Mouse (Mus musculus) thymus, postnatal 14 days (tissue): Measurements from ENCODE around the gene Prex1.
"Not testable (repeated sequence)": the region's sequence is repeated elsewhere in the genome, so short reads cannot be mapped to it uniquely, and the experiment has no call there.

Experiments used
- DNase-seq: peaks from one replicate; pipeline ENCODE4 v3.0.0; 2021

The Prex1 gene

DNA sequence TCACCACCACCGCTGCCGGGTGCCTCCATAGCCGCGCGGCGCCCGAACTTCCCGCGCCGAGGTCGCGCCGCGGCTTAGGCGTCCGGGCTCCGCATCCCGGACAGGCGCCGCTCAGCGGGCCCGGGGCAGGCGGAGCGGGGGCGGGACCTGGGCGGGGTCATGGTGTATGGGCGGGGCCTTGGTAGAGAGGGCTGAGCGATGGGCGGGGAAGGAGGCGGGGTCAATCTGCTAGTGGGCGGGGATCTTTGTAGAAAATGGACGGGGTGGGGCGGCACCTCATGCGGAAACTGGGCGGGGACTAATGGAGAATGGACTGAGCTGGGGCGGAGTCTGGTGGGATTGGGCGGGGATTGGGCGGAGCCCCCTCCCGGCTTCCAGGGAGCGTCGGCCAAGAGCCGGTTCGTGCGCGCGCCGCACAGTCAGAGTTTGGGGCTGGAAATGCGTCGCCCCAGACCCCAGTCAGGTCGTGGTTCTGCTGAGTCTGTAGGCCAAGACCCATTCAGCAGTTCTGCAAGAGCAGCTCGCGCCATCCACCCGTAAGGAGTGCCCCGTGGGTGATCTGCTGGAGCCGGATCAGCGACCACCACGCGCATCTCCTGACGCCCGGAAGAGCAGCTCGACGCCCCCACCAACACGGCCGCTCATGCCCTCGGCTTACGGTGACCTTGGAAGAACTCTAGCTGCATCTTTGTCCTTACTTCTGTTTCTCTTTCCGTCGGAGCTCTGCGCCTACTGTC is at the start of gene Prex1:
Gene Prex1, minus strand, starts transcription at position 143 of the 737 bp plus-strand sequence.
- DNase-seq = peak; percentile 100

DNA sequence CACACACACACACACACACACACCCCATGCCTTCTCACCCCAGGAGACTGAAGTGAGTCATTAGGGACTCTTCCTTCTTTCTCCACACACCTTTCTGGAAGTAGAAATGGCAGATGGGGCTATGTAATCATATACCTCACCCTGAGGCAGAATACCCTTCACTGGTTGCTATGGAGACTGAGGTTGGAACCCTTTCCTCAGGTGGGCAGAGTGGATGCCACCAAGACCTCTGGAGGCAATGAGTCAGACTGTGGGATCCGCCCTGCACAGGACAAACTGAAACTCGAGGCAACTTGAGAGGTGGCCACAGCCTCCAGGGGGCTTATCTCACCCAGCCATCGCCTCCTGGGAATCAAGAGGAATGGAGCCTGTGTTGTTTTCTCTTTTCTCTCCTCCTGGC is 44.3 kb upstream of the Prex1 start:
- no peak for DNase-seq

DNA sequence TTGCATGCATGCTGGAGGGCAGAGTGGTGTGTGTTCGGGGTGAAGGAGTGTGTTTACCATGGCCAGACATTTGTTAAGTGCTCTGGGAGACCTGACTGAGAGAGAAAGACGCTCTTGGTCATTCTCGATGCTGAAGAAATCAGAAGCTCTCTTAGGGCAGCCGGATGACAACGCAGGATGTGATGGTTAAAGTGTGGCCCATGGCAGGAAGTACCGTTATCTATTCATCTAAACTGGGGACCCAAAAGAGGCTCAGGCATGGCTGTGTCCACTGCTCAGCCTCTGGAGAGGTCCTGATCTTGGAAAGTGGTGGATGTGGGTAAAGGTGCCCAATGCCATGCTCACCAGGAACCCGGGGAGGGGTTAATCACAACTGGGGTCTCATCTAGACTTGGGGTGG is 41.1 kb upstream of the Prex1 start:
- no peak for DNase-seq

DNA sequence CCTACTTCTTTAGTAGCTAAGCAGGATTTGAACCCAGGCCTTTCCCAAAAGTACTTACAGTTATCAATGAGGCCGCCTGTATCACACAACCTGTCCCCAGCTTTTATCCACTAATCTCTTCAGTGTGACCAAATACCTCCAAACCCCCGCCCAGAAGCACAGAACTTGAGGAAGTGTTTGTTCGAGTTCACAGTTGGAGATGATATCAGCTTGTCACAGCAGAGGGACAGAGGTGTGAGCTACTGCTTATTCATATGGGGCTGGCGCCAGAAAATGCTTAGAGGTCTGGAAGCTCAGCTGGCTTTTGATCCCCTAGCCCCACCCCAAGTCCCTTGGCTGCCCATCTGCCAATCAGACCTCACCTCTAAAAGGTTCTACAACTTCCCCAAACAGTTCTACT is 40.6 kb upstream of the Prex1 start:
- DNase-seq = no peak

DNA sequence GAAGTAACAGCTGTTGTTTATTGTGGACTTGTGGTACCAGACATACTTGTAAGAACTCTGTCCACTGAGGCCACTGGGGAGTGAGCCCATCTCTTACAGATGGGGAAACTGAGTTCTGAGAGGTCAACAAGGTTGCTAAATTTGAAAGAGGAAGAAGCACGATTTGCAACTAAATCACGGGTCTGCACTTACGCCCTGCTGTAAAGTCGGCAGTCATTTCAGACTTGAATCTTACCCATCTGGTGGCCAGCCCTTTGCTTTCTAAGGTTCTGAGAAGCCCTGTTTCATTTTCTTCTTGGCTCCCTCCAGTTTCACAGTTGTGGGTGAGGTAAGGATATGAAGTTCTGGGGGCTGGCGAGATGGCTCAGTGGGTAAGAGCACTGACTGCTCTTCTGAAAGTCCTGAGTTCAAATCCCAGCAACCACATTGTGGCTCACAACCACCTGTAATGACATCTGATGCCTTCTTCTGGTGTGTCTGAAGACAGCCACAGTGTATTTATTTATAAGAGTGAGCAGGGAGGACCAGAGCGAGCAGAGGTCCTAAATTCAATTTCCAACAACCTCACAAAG is 37.1 kb upstream of the Prex1 start:
- DNase-seq = no peak

DNA sequence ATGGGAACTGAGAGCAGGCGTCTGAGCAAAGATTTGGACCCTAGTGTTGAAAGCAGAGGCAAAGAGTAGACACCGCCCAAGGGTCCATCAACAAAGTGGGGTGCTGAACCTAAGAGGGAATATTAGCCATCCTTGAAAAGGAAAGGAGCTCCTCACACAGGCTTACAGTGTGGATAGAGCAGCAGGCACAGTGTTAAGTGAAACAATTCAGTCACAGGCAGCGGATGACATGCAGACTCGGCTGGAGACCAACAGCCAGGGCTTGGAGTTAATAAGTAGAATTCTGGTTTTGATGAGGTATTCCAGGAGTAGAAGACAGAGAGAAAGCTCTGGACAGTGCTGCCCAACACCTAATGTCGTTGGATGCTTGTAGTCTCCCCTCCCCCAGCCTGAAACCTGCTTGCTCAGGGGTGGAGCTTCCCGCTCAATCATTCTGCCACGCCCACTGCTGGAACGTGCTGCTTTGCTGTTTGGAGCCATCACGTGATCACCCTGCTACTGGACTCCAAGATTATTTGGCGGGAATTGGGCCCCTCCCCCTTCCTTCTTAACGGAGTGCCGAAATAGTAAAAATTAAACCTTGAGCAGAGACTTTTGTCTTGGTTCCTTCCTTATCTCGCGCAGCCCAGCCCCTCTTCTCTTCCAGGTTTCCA is 32.8 kb upstream of the Prex1 start:
- DNase-seq = peak; percentile 42

DNA sequence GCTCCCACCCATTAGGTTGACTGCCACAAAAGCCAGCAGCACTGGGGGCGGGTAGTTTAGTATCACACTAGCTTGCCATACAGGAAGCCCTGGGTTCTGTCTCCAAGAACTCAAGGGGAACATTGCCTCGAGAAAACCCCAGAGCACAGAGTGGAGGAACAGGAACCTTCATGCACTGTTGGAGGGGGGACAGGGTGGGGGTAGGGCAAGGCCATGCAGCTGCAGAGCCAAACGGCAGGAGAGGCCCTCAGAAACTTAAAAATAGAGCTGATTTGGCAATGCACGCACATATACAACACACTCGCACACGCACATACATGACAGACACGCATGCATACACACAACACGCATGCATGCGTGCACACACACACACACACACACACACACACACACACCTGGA is 32.2 kb upstream of the Prex1 start:
- DNase-seq = peak; percentile 81

DNA sequence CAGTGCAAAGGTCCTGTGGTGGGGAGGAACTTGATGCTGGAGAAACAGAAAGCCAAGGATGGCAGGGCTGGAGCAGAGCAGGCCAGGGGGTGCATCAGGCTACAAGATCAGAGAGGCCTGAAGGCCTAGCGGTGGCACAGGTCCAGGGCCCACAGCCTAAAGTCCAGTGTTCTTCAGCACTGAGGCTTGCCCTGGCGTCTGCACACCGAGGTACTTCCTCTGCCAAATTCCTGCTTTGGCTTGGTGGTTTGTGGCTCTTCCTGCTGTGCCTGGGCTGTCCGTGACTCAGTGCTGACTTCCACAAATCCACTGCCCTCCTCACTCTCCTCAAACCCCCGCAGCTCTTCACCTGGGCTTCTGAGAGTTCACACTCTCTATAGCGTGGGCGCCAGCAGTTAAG is 30.8 kb upstream of the Prex1 start:
- DNase-seq = no peak

DNA sequence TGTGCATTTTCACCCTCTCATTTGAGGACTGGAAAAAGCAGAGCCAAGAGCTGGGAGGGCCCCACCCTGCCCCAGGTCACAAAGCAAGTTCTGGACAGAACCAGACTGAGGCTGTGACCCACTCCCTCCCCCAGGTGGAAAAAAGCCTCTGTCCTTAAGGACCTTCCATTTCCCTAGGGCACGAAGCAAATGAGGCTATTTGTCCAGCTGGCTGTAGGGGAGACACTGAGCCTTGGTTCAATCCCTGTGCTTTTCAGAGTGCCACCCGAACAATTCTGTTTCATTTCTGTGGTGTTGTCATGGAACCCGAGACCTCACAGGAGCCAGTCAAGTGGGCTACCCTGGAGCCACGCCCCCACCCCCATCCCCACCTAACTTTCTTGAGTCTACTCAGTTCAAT is 29.9 kb upstream of the Prex1 start:
- DNase-seq = no peak

DNA sequence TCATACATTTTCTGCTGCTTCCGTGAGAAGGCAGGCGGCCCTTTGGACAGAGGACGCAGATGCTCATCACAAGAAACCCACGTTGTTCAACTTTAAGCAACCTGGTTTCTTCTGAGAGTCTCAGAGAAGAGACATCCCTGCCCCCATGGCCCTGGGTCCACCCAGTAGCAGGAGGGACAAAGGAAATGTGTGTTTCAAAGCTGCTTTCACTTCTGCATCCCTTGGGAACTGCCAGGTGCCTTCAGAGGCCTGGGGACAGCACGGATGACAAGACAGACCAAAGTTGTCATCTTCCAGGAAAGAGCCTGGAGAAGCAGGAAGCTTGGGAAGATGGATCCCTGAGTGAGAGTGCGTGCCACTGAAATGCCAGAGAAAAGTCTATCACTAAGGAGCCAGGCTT is 27.8 kb upstream of the Prex1 start:
- DNase-seq = no peak

DNA sequence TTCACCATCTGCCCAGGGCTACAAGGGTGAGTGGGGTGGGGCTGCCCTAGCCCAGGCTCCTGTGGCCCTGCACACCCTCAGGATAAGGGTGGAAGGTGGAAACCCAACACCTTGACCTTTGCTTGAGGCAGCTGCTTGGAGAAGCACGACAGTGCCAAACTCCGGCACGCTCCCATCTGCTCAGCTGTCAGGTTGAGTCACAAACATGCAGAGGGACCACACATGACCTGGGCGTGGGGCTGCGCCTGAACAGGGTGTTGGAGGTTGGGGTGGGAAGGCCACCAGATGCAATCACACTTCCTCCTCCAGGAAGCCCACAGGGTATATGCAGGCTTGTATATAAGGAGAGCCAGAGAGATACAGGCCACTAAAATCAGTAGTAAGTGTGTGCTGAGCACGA is 26.8 kb upstream of the Prex1 start:
- no peak for DNase-seq

DNA sequence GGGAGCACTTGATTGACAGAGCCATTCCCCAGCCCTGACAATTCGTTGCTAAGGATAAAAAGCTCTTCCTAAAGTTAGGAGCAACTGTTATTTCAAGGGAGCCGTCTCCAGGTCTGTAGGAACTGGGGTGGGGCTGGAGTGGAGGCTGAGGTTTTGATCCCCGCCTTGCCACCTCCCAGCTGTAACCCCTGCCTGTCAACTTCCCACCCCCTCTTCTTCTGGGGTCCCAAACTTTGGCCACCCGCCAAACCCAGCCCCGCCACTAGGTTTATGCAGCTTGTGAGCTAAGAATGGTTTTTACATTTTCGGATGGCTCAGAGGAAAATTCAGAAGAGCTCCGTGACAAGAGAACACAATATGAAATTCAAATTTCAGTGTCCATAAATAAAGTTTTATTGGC is 23.7 kb upstream of the Prex1 start:
- no peak for DNase-seq

DNA sequence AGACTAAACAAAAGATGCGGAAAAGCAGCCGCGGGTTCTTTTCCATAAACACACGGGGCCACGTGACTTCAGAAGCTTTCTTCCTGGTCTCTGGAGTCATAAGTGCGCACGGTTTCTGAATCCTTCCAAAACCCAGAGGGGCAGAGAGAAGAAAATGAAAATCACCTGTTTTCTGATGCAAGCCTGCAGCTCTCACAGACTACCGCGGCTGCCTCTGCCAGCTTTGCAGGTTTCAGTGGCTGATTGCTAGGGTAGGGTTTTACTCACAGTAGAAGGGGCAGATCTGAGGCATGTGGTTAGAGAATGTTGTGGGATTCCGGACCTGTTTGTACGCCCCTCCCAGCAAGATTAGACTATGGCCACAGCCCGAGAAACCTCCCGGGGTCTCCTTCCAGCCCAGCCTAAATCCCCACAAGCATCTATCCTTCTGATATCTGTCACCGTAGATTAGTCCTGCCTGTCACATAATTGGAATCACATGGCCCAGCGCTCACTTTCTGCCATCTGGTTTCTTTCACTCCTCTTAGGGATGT is 21.9 kb upstream of the Prex1 start:
- no peak for DNase-seq

DNA sequence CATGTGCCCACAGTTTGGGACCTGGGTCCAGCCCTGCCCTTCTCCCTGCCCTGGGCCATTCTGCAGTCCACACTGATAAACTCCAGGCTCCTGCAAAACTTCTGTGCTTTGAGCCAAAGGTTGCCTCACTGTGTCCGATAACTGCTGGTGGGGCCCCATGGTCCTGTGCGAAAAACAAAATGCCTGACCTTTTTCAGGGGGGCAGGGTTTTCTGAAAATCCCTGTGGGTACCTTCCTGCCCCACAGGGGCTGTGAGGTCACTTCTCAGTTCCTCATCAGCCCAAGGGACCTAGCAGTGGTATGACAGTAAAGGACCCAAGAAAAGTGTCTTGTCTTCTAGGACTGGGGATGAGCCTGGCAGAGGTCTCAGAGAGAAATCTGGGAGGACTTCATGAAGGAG is 19.2 kb upstream of the Prex1 start:
- no peak for DNase-seq

DNA sequence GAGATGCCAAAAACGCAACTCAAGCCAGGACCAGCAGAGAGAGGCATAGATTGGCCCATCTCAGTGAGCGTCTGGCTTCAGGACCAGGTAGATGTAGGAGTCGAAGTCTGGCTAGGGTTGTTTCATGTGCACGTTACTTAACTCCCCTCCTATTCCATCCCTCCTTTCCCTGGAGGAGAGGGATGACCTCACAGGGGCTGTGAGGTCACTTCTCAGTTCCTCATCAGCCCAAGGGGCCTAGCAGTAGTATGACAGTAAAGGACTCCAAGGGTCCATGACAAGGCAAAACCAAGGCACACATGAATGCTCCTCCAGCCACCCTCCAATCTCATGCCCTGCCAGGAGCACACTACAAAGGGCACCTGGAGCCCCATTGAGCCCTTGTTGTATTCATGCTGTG is 18.5 kb upstream of the Prex1 start:
- DNase-seq = no peak

DNA sequence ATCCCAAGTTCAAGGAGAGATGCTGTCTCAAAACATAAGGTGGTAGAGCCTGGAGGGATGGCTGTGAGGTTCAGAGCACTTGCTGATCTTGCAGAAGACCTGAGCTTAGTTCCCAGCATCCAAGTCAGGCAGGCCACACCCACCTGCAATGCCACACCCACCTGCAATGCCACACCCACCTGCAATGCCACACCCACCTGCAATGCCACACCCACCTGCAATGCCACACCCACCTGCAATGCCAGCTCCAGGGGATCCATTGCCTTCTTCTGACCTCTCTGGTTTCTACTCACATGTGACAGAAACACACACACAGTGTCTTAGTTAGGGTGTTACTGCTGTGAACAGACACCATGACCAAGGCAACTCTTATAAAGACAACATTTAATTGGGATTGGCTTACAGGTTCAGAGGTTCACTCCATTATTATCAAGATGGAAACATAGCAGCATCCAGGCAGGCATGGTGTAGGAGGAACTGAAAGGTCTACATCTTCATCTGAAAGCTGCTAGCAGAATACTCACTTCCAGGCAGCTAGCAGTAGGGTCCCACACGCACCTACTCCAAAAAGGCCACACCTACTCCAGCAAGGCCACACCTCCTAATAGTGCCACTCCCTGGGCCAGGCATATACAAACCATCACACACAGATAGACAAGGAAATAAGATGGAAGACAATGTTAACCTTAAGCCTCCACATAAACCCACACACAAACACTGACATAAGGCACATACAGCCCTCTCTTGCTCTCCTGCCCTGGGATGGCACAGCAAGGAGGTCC is 17.7 kb upstream of the Prex1 start:
- DNase-seq = not testable (repeated sequence)

DNA sequence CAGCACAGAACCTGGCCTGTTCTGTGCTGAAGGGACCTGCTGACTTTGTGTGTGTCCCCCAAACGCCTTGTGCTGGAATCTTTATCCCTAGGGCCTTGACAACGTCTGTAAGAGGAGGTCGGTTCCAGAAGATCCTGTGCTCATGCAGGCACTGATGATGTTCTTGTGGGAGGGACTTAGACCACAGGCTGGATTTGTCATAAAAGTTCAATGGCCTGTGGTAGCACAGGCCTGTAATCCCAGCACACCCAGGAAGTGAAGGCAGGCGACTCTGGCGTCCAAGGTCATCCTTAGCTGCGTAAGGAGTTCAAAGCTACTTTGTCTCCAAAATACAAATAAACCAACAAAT is 16.9 kb upstream of the Prex1 start:
- DNase-seq = no peak

DNA sequence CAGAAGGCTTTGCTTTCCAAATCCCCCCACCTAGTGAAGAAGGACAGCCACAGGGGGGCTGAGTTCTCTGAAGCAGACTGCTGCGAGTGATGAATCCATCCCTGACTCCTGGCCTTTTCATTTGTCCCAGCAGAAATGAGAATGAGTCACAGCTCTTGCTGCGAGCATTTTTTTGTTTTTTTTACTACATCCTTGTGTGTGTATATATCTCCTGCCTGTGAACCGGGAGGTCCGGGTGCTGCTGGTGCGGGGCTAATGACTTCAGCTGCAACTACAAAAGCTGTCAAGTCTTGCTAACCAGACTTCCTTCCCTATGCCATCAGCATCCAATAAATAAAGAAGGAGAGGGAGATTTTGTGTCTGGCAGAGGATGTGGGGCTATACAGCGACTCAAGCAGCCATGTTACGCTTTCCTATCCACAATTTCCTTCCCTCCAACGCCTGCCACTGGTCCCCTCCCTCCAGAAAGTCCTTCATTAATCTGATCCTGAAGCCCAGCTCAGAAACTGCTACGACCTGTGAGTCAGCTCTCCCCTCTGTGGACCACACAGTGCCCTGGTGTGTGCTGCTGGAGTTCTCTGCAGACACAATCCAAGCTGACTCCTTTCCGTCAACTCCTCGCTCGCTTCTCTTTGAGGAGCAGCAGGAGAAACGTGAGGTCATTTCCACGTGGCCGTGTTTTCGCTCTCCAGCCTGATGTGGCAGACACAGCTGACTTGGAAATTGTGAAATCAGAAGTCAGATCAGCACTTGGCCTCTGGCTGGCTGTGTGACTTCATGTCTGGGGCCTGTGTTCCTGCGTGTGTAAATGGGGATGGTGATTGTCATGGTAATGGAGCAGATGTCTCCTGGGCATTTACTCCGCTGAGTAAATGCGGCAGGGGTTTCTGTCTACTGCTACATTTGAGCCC is 16.3 kb upstream of the Prex1 start:
- DNase-seq = no peak

DNA sequence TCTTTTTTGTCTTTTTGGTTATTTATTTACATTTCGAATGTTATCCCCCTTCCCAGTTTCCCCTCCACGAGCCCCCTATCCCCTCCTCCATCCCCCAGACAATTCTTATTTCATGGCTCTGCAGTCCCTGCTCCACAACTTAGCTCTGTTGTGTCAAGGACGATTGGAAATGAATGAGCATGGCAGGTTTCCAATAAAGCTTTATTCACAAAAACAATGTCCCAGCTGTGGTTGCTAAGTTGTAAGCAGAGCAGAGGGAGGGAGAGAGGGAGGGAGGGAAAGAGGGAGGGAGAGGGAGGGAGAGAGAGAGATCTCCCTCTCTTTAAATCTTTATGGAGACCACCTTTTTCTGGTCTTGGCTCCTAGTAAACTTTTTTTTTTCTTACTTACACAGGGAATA is 15.4 kb upstream of the Prex1 start:
- DNase-seq = no peak

DNA sequence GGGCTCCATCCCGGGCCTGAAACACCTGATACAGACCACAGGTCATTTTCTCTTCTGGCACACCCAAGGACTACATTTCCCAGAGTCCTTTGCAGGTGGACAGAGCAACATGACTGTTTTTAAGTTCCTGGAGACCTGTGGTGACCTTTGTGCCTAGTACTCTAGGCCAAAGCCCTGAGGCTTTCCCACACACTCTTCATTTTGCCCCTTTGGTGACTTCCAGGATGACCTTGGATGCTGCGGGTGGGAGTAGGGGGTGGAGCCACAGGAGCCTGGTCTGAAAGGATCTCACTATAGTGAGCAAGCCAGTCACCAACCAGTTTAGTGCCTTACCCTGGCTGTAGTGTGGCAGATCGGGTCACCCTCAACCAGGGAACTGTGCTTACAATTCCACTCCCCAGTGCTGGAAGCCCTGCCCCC is 14.6 kb upstream of the Prex1 start:
- no peak for DNase-seq

DNA sequence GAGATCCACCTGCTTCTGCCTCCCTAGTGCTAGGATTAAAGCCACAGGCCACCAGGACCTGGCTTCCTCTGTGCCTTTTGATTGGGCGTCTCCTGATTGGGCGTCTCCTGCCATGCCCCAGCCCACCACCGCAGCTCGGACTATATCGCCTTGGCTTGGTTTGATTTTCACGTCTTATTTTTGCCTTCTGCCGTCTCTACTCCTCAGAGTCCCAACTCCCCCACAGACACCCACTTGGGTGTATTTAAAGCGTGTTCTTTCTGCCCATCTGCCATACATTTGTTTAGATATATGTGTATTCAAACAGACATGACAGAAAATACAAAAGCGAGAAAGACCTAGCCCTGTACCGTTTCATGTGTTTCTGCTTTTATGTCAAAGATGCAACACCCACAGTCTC is 14.2 kb upstream of the Prex1 start:
- DNase-seq = no peak

DNA sequence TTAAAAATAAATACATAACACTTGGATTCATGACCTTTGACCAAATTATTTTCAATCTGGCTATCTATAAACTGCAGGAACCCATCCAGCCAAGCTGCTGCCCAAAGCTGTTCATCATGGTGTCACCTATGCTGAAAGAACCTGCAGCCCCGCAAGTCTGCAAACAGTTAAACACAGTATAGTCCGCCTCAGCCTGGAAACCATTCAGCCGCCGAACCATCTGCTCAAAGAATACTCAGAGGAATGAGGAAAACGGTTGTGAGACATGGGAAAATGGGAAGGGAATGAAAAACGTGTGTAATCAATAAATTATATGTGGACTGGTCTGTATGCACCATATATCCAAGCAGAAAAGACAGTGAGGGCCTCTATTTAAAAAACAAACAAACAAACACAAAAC is 13.3 kb upstream of the Prex1 start:
- no peak for DNase-seq

DNA sequence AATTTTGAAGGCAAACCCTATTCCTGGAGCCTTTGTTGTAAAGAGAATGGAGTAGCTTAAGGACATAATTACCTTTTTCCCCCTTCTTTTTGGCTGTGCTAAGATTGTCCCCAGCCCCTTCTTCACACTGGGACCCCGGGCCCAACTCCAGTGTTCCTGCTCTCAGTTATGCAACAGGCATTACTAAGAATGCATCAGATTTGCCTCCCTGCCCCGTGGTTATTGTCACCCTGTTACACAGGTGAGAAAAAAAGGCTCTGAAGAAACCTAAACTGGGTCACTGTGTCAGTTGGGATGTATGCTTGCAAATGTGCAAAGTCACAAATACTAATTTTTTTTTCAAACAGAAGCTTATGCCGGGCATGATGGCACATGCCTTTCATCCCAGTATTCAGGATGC is 6.8 kb upstream of the Prex1 start:
- peak; percentile 56 for DNase-seq
